Mouse (Mus musculus): ENCODE results near the gene Alkbh7.

DNA sequence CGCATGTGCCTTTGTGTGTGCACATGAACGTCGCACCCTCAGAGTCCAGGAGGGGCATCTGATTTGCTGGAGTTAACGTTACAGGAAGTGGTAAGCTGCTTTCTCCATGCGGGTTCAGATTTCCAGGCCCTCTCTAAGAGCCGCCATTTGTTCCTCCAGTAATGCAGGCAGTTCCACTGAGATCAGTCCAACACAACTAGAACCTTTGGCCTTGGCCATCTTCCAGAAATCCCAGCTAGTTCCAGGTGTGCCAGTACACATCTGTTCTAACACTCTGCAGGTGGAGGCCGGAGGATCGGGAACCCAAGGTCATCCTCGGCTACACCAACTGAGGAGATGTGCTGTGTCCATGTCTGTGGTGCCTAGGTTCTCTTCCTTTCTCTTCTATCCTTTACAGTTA is 12.3 kb upstream of the Alkbh7 start:
- TF ChIP-seq CTCF (IDR thresholded peaks at IDR 0.05; ENCODE audit: insufficient read depth, low read depth, low read length): no peak
- no peak for TF ChIP-seq POLR2A (IDR thresholded peaks at IDR 0.05; ENCODE audit: insufficient read depth, low read depth, low read length)

Data from olfactory bulb, adult 2 months (tissue).